Mouse (Mus musculus): Measurements from ENCODE around the gene Zcchc24. TPM values are rescaled to one million over a fixed set of nuclear protein-coding genes. Genes with fewer than 3 reads are reported as not detected.

The Zcchc24 gene
- polyA plus RNA-seq, 1 experiment, result 122 TPM

- Histone ChIP-seq H3K4me3 (ENCODE audit: insufficient read depth, low read length) (no peak overlapping the region), H3K4me1 (ENCODE audit: control insufficient read depth, insufficient read depth, low read length) (peaks cover 19% of the 10 kb centered on the region), H3K27ac (ENCODE audit: insufficient read depth, low read length) (peak overlapping the region; percentile 27)
- TF ChIP-seq CTCF (IDR thresholded peaks at IDR 0.05; ENCODE audit: borderline replicate concordance, insufficient read depth, low read length), result no peak
- TF ChIP-seq POLR2A (IDR thresholded peaks at IDR 0.05; ENCODE audit: low read depth, low read length), result no peak
These were observed 18.3 kb downstream of the Zcchc24 start for GRCm38 (mm10) chr14:25750448-25751015.

GRCm38 (mm10) chr14:25749143-25749909 lies 19.5 kb downstream of the Zcchc24 start:
- H3K4me3 ChIP-seq (ENCODE audit: insufficient read depth, low read length), result no peak overlapping the region
- H3K27ac ChIP-seq (ENCODE audit: insufficient read depth, low read length), result peak overlapping the region; percentile 90
- H3K4me1 ChIP-seq (ENCODE audit: control insufficient read depth, insufficient read depth, low read length), result peaks cover 19% of the 10 kb centered on the region
- TF ChIP-seq POLR2A (IDR thresholded peaks at IDR 0.05; ENCODE audit: low read depth, low read length), result no peak

- TF ChIP-seq POLR2A (IDR thresholded peaks at IDR 0.05; ENCODE audit: low read depth, low read length) (no peak), CTCF (IDR thresholded peaks at IDR 0.05; ENCODE audit: borderline replicate concordance, insufficient read depth, low read length) (no peak)
- H3K4me1 ChIP-seq (ENCODE audit: control insufficient read depth, insufficient read depth, low read length), result peaks cover 19% of the 10 kb centered on the region
- H3K27ac ChIP-seq (ENCODE audit: insufficient read depth, low read length), result no peak overlapping the region
- H3K4me3 ChIP-seq (ENCODE audit: insufficient read depth, low read length), result no peak overlapping the region
These were observed 20.7 kb downstream of the Zcchc24 start for GRCm38 (mm10) chr14:25747996-25748756.

- TF ChIP-seq CTCF (IDR thresholded peaks at IDR 0.05; ENCODE audit: borderline replicate concordance, insufficient read depth, low read length) (no peak), POLR2A (IDR thresholded peaks at IDR 0.05; ENCODE audit: low read depth, low read length) (no peak)
- Histone ChIP-seq H3K4me3 (ENCODE audit: insufficient read depth, low read length) (no peak overlapping the region), H3K27ac (ENCODE audit: insufficient read depth, low read length) (no peak overlapping the region), H3K4me1 (ENCODE audit: control insufficient read depth, insufficient read depth, low read length) (peaks cover 19% of the 10 kb centered on the region)
These were observed 21.6 kb downstream of the Zcchc24 start for GRCm38 (mm10) chr14:25746971-25747945.

GRCm38 (mm10) chr14:25746371-25746770 lies 22.5 kb downstream of the Zcchc24 start:
- H3K27ac ChIP-seq (ENCODE audit: insufficient read depth, low read length), result no peak overlapping the region
- H3K4me1 ChIP-seq (ENCODE audit: control insufficient read depth, insufficient read depth, low read length), result peaks cover 19% of the 10 kb centered on the region
- no peak overlapping the region for H3K4me3 ChIP-seq (ENCODE audit: insufficient read depth, low read length)
- TF ChIP-seq POLR2A (IDR thresholded peaks at IDR 0.05; ENCODE audit: low read depth, low read length) (no peak), CTCF (IDR thresholded peaks at IDR 0.05; ENCODE audit: borderline replicate concordance, insufficient read depth, low read length) (no peak)

- Histone ChIP-seq H3K4me3 (ENCODE audit: insufficient read depth, low read length) (no peak overlapping the region), H3K4me1 (ENCODE audit: control insufficient read depth, insufficient read depth, low read length) (peaks cover 17% of the 10 kb centered on the region), H3K27ac (ENCODE audit: insufficient read depth, low read length) (no peak overlapping the region)
- TF ChIP-seq POLR2A (IDR thresholded peaks at IDR 0.05; ENCODE audit: low read depth, low read length), result no peak
- TF ChIP-seq CTCF (IDR thresholded peaks at IDR 0.05; ENCODE audit: borderline replicate concordance, insufficient read depth, low read length), result peak; percentile 40; the same call in 1 of the 2 replicates
These were observed 23.3 kb downstream of the Zcchc24 start for GRCm38 (mm10) chr14:25745365-25746184.

GRCm38 (mm10) chr14:25742943-25743342 lies 25.9 kb downstream of the Zcchc24 start:
- H3K4me1 ChIP-seq (ENCODE audit: control insufficient read depth, insufficient read depth, low read length), result peaks cover 17% of the 10 kb centered on the region
- no peak overlapping the region for H3K4me3 ChIP-seq (ENCODE audit: insufficient read depth, low read length)
- TF ChIP-seq POLR2A (IDR thresholded peaks at IDR 0.05; ENCODE audit: low read depth, low read length) (no peak), CTCF (IDR thresholded peaks at IDR 0.05; ENCODE audit: borderline replicate concordance, insufficient read depth, low read length) (no peak)
- no peak overlapping the region for H3K27ac ChIP-seq (ENCODE audit: insufficient read depth, low read length)

GRCm38 (mm10) chr14:25741840-25742367 lies 26.9 kb downstream of the Zcchc24 start:
- no peak overlapping the region for H3K27ac ChIP-seq (ENCODE audit: insufficient read depth, low read length)
- TF ChIP-seq POLR2A (IDR thresholded peaks at IDR 0.05; ENCODE audit: low read depth, low read length) (no peak), CTCF (IDR thresholded peaks at IDR 0.05; ENCODE audit: borderline replicate concordance, insufficient read depth, low read length) (no peak)
- no peak overlapping the region for H3K4me3 ChIP-seq (ENCODE audit: insufficient read depth, low read length)
- H3K4me1 ChIP-seq (ENCODE audit: control insufficient read depth, insufficient read depth, low read length), result peaks cover 24% of the 10 kb centered on the region
